Mouse (Mus musculus) kidney, postnatal 0 days (tissue): ENCODE data around the gene Acer3. TPM values are rescaled to one million over a fixed set of nuclear protein-coding genes. Genes with fewer than 3 reads are reported as not detected.
A peak's percentile ranks its signal among the peaks of the same experiment; 100 is the strongest.

Source experiments
- ATAC-seq: fragments of 200-750 bp; cut with Nextera tagmentation; replicated peaks from 2 replicates; pipeline ENCODE4 v1.8.0; 2017; ENCODE audit warnings: low read depth, moderate number of reproducible peaks, moderate TSS enrichment, moderate library complexity; ENCODE audit not compliant: low FRiP score
- DNase-seq: peaks from one replicate; pipeline ENCODE4 v3.0.0-alpha.2; 2016; ENCODE audit warnings: low spot score
- H3K27ac ChIP-seq: fragments of 300-500 bp; sonication (generic); 2 replicates; pipeline ENCODE4 v1.5.1; 2014; ENCODE audit warnings: mild to moderate bottlenecking
- H3K27me3 ChIP-seq: fragments of 300-500 bp; sonication (generic); 2 replicates; pipeline ENCODE4 v1.6.1; 2014; ENCODE audit warnings: low read length, mixed read lengths; ENCODE audit not compliant: insufficient read depth
- H3K36me3 ChIP-seq: fragments of 300-500 bp; sonication (generic); 2 replicates; pipeline ENCODE4 v1.6.1; 2014; ENCODE audit warnings: low read length, mixed read lengths; ENCODE audit not compliant: insufficient read depth
- H3K4me1 ChIP-seq: fragments of 300-500 bp; sonication (generic); replicated peaks from 2 replicates; pipeline ENCODE4 v1.6.1; 2014; ENCODE audit warnings: antibody characterized with exemption, low read length, mixed read lengths; ENCODE audit not compliant: insufficient read depth
- H3K4me2 ChIP-seq: fragments of 300-500 bp; sonication (generic); 2 replicates; pipeline ENCODE4 v1.6.1; 2014; ENCODE audit warnings: mild to moderate bottlenecking, low read length, moderate library complexity, mixed read lengths
- H3K4me3 ChIP-seq: fragments of 300-500 bp; sonication (generic); replicated peaks from 2 replicates; pipeline ENCODE4 v1.5.1; 2014; ENCODE audit warnings: low read depth, low read length
- H3K9ac ChIP-seq: fragments of 300-500 bp; sonication (generic); 2 replicates; pipeline ENCODE4 v1.6.1; 2014; ENCODE audit warnings: low read depth, low read length
- H3K9me3 ChIP-seq: fragments of 300-500 bp; sonication (generic); replicated peaks from 2 replicates; pipeline ENCODE4 v1.6.1; 2016; ENCODE audit warnings: low read length, inconsistent platforms, mixed read lengths
- CTCF ChIP-seq: IDR thresholded peaks from 2 replicates; pipeline ENCODE4 v1.5.1; 2016; ENCODE audit warnings: antibody characterized with exemption, low read depth, mild to moderate bottlenecking, moderate library complexity
- WGBS: fragments of 180-500 bp; shearing (Covaris S2); extraction: QIAGEN DNeasy Blood & Tissue Kit; methylation state at CpG from one replicate; pipeline ENCODE4 v1.1.7; 2014; 5-methylcytosine and 5-hydroxymethylcytosine counted together
- polyA plus RNA-seq: library from polyadenylated mRNA; unstranded; fragments of >200 nt; fragmentation: Nextera tagmentation; extraction: Ambion mirVana; gene quantifications from 2 replicates; pipeline ENCODE4 v1.2.1, GENCODE M21; 2015

The Acer3 gene
- polyA plus RNA-seq, 1 experiment from 2014 or later: 22.1 TPM

- Histone ChIP-seq H3K27me3 (no peaks in the 10 kb centered on the region), H3K9me3 (no peaks in the 10 kb centered on the region), H3K4me3 (no peak overlapping the region), H3K27ac (no peak overlapping the region), H3K36me3 (no peaks in the 10 kb centered on the region), H3K9ac (no peak overlapping the region), H3K4me1 (peaks cover 25% of the 10 kb centered on the region), H3K4me2 (no peak overlapping the region)
- WGBS: 79% methylated on average over 4 of the region's 4 CpGs
- no peak for TF ChIP-seq CTCF
- DNase-seq (no peak), ATAC-seq (no peak)
These were observed 145.9 kb downstream of the Acer3 start for GRCm38 (mm10) chr7:98174883-98175755.

DNA sequence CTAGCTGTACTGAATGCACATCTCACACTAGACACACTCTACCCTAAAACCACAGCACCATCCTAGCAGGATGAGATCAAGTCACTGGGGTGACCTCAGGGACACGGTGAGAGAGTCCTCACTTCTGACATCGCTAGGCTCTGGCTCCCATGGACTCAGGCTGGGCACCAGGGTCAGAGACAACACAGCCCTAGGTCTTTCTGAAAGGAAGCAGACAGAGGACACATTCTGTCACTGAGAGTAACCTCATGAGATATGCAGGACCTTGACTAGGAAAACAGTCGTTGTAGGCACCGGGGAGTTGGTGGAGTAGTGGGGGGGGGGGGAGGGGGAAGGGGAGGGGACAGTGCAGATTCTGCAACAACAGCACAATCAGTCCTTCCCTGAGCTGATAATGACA lies 147.6 kb downstream of the Acer3 start:
- no peak for ATAC-seq
- H3K4me1 ChIP-seq: peaks cover 21% of the 10 kb centered on the region
- no peak for TF ChIP-seq CTCF
- no peaks in the 10 kb centered on the region for H3K36me3 ChIP-seq
- H3K27ac ChIP-seq: 0 out of 2 replicates have a peak overlapping the region, but pooled peaks have one; percentile 58
- 53% methylated on average over 4 of the region's 4 CpGs for WGBS
- DNase-seq: no peak
- no peaks in the 10 kb centered on the region for H3K9me3 ChIP-seq
- H3K4me3 ChIP-seq: no peak overlapping the region
- no peak overlapping the region for H3K4me2 ChIP-seq
- H3K9ac ChIP-seq: no peak overlapping the region
- H3K27me3 ChIP-seq: no peaks in the 10 kb centered on the region

- 68% methylated on average over 8 of the region's 8 CpGs for whole genome bisulfite sequencing
- no peak for TF ChIP-seq CTCF
- Histone ChIP-seq H3K36me3 (no peaks in the 10 kb centered on the region), H3K4me3 (no peak overlapping the region), H3K9me3 (no peaks in the 10 kb centered on the region), H3K9ac (no peak overlapping the region), H3K27ac (peak overlapping the region; percentile 58; the same call in 1 of the 2 replicates), H3K27me3 (no peaks in the 10 kb centered on the region), H3K4me1 (peaks cover 17% of the 10 kb centered on the region), H3K4me2 (no peak overlapping the region)
- ATAC-seq: no peak
- DNase-seq: no peak
These were observed 148.3 kb downstream of the Acer3 start for GRCm38 (mm10) chr7:98172661-98173060.

DNA sequence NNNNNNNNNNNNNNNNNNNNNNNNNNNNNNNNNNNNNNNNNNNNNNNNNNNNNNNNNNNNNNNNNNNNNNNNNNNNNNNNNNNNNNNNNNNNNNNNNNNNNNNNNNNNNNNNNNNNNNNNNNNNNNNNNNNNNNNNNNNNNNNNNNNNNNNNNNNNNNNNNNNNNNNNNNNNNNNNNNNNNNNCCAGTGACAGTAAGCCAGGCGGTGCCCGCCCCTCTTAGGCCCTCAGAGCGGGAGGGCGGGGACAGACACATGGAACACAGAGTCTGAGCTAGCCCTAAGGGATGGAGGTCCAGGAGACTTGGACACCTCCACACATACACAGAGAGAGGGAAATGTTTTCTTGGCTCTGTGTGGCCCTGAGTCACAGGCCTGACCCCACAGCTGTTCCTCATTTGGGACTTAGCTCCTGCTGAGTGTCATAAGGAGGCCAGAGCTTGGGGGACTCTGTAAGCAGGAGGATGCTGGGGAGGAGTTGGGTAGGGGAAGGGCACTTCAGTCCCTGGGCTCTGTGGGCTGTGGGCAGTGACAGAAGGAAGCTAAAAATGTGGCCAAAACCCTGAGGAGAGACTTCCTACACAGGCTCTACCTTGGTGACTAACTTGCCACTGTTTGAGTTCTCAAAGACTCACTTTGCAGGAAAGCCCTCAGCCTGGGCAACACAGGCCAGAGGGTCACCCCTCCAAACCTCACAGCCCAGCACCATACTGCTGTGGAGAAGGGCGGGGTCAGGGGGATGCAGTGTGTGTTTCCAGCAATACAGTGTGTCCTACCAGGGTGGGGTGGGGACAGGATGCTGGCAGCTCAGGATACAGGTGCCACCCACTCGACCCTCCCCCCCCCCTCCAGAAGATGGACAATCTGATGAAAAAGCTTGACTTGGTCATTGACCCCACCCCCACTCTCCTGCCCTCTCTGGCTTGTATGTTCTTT lies 149.6 kb downstream of the Acer3 start:
- H3K36me3 ChIP-seq: no peaks in the 10 kb centered on the region
- peak overlapping the region; percentile 47 for H3K27ac ChIP-seq
- peak; percentile 52; the same call in 1 of the 2 replicates for ATAC-seq
- no peak for TF ChIP-seq CTCF
- no peak for DNase-seq
- no peak overlapping the region for H3K9ac ChIP-seq
- no peaks in the 10 kb centered on the region for H3K27me3 ChIP-seq
- no peak overlapping the region for H3K4me2 ChIP-seq
- peaks cover 13% of the 10 kb centered on the region; the same call in 1 of the 2 replicates for H3K4me1 ChIP-seq
- no peaks in the 10 kb centered on the region for H3K9me3 ChIP-seq
- no peak overlapping the region for H3K4me3 ChIP-seq
- 68% methylated on average over 6 of the region's 6 CpGs for WGBS

DNA sequence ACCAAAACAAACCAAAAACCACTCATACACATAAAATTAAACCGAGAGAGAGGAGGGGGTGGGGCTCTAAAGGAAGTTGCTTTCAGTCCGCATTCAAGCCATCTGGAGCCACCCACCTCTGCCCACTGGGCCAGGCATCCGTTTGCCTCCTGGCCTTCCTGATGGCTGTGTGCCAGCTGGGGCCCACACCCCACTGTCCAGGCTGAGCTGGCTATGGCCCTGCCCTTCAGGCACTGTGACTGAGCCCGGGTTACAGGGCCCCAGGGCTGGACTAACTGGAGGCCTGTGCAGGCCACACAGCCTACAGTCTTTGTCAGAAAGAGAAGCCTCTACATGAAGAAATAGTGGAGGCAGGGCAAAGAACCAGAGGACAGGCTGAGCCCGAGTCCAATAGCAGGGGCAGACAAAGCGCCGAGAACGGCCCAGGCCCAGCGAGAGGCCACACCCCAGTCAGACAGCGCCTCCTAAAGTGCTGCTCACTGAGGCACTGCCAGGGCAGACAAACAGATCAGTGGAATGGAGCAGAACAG lies 155.9 kb downstream of the Acer3 start:
- no peak overlapping the region for H3K4me3 ChIP-seq
- TF ChIP-seq CTCF: peak; percentile 20; the same call in 1 of the 2 replicates
- peak overlapping the region; percentile 36; the same call in 1 of the 2 replicates for H3K9ac ChIP-seq
- 33% methylated on average over 10 of the region's 10 CpGs for WGBS
- ATAC-seq (peak; percentile 69), DNase-seq (no peak)
- peak overlapping the region; percentile 75 for H3K27ac ChIP-seq
- no peaks in the 10 kb centered on the region for H3K27me3 ChIP-seq
- H3K4me1 ChIP-seq: peaks cover 35% of the 10 kb centered on the region
- no peak overlapping the region for H3K4me2 ChIP-seq
- H3K36me3 ChIP-seq: no peaks in the 10 kb centered on the region
- H3K9me3 ChIP-seq: no peaks in the 10 kb centered on the region

GRCm38 (mm10) chr7:98164382-98164998 lies 156.5 kb downstream of the Acer3 start:
- H3K4me3 ChIP-seq: no peak overlapping the region
- peaks cover 36% of the 10 kb centered on the region for H3K4me1 ChIP-seq
- no peak overlapping the region for H3K9ac ChIP-seq
- H3K36me3 ChIP-seq: no peaks in the 10 kb centered on the region
- DNase-seq: no peak
- no peaks in the 10 kb centered on the region for H3K9me3 ChIP-seq
- 75% methylated on average over 9 of the region's 9 CpGs for WGBS
- TF ChIP-seq CTCF: no peak
- no peaks in the 10 kb centered on the region for H3K27me3 ChIP-seq
- no peak for ATAC-seq
- H3K27ac ChIP-seq: peak overlapping the region; percentile 75
- H3K4me2 ChIP-seq: no peak overlapping the region
